Comparison of ENCODE assay signal across 11 mouse cellular contexts in genomic region chr12:33131796-33132195, GRCm38 (mm10). TPM values are rescaled to one million over a fixed set of nuclear protein-coding genes. Genes with fewer than 3 reads are reported as not detected.
A peak's percentile ranks its signal among the peaks of the same experiment; 100 is the strongest.
DNase-seq lines count a peak whose midpoint lies in the region; ATAC-seq and TF ChIP-seq lines count a peak whose summit lies in the region.
"Had no signal": no experiment of that assay in that cellular context is flagged by ENCODE, and none has a peak within 500 bp of the region (broad histone marks: within the 10 kb centered on the region; RNA-seq: fewer than 3 reads in every experiment).

No protein-coding gene starts in this region.

- no peak for DNase-seq in layer of hippocampus, adult 2 months (ENCODE audit: low spot score in 2 of 2)
- DNase-seq in layer of hippocampus, postnatal 25 days (ENCODE audit: extremely low spot score in 1 of 2, low spot score in 1 of 2): no peak
- peak; percentile 90 for DNase-seq in CD4-positive helper T cell, adult 2 months (ENCODE audit: low read depth, low spot score)
- DNase-seq in cerebellum, postnatal 25 days: no peak
- no peak for DNase-seq in left cerebral cortex, postnatal 36 days (ENCODE audit: low spot score in 2 of 2)
- DNase-seq: heart, postnatal 14 days; kidney, postnatal 36 days; midbrain, embryonic 14.5 days had no signal

- no peak for TF ChIP-seq CTCF in layer of hippocampus, adult 2 months (conservative IDR thresholded peaks at IDR 0.05)

- ATAC-seq in common myeloid progenitor, adult 5-6 weeks (replicated peaks; ENCODE audit: low read depth, poor library complexity, severe bottlenecking): peak; percentile 50
- ATAC-seq in monocyte, adult 5-6 weeks (replicated peaks; ENCODE audit: insufficient number of reproducible peaks, low FRiP score, low TSS enrichment, poor library complexity, severe bottlenecking): peak; percentile 55
- ATAC-seq: lung, postnatal 0 days had no signal

- intact Hi-C loops in left cerebral cortex, postnatal 36 days (cut with DNase I): no loop called here

- H3K4me3 ChIP-seq in layer of hippocampus, adult 2 months: no peak overlapping the region

- peak overlapping the region; percentile 74 for H3K27ac ChIP-seq in layer of hippocampus, adult 2 months

RNA-seq across cellular contexts. Expression of gene Atxn7l1, which starts 15.7 kb away (rescaled TPM):
- total RNA-seq in layer of hippocampus, adult 2 months (2021): 10 to 100 TPM; 62.0 to 62.9 TPM
- 10 to 100 TPM; 47.3 to 56.3 TPM for total RNA-seq in layer of hippocampus, postnatal 25 days (2021)
- 35.5 and 42.4 TPM in 2 replicates for total RNA-seq in common myeloid progenitor, adult 5-6 weeks (2017)
- 46.2 to 73.7 TPM (median 53.1 TPM) in 3 replicates for total RNA-seq in monocyte, adult 5-6 weeks (2017)
- total RNA-seq in left cerebral cortex, postnatal 36 days (2021): 10 to 100 TPM; 49.8 to 67.5 TPM

RNA-seq across cellular contexts. Expression of gene Cdhr3, which starts 39.1 kb away (rescaled TPM):
- 1 to 10 TPM; 2.1 to 2.7 TPM for total RNA-seq in layer of hippocampus, adult 2 months (2021)
- 1 to 10 TPM in 1 of 2 experiments, under 1 TPM in 1; 0.66 to 2.3 TPM for total RNA-seq in layer of hippocampus, postnatal 25 days (2021)
- total RNA-seq in common myeloid progenitor, adult 5-6 weeks (2017): not detected in 2 replicates
- total RNA-seq in monocyte, adult 5-6 weeks (2017): 0.10 TPM in 1 of 3 replicates, not detected in the others
- 1 to 10 TPM; 1.0 to 2.2 TPM for total RNA-seq in left cerebral cortex, postnatal 36 days (2021)
